Mouse (Mus musculus) bone marrow, adult 2 months (tissue): ENCODE measurements at regions not wholly inside any gene's neighbourhood (a gene's known extent, or its start where the extent isn't known, plus 50 kb on each side); places are given as distances from the start of the nearest gene placed in this dataset.

Source experiments
- CTCF ChIP-seq: fragments of 200-500 bp; IDR thresholded peaks from 2 replicates; pipeline ENCODE4 v1.5.1; 2011; ENCODE audit warnings: low read length, control low read depth; ENCODE audit not compliant: control insufficient read depth, insufficient read depth
- POLR2A ChIP-seq: fragments of 200-500 bp; IDR thresholded peaks from 2 replicates; pipeline ENCODE4 v1.6.1; 2011; ENCODE audit warnings: low read depth, mild to moderate bottlenecking, control low read depth, low read length, borderline replicate concordance; ENCODE audit not compliant: control insufficient read depth

GRCm38 (mm10) chr7:136443436-136443835 lies 451.0 kb upstream of the Mgmt start:
- no peak for TF ChIP-seq CTCF
- no peak for TF ChIP-seq POLR2A
